Mouse (Mus musculus) C2C12 (cell line): ENCODE results near the gene Rnd1. TPM values are rescaled to one million over a fixed set of nuclear protein-coding genes. Genes with fewer than 3 reads are reported as not detected.

Experiments used
- H3K27me3 ChIP-seq: one replicate; pipeline ENCODE4 v1.6.1; 2011; ENCODE audit not compliant: control insufficient read depth, insufficient read depth, insufficient read length
- H3K36me3 ChIP-seq: one replicate; pipeline ENCODE4 v1.6.1; 2011; ENCODE audit not compliant: control insufficient read depth, insufficient read depth
- H3K4me3 ChIP-seq: one replicate; pipeline ENCODE4 v1.5.1; 2011; ENCODE audit warnings: mild to moderate bottlenecking, control low read depth; ENCODE audit not compliant: poor library complexity, insufficient read depth, severe bottlenecking
- H3K79me2 ChIP-seq: one replicate; pipeline ENCODE4 v1.6.1; 2011; ENCODE audit not compliant: control insufficient read depth, insufficient read depth
- H3K79me3 ChIP-seq: one replicate; pipeline ENCODE4 v1.6.1; 2011; ENCODE audit warnings: low read depth, control low read depth
- H3ac ChIP-seq: one replicate; pipeline ENCODE3; 2011; ENCODE audit warnings: low read depth; ENCODE audit not compliant: control insufficient read depth, insufficient read length
- CEBPB ChIP-seq: IDR thresholded peaks from one replicate; pipeline ENCODE4 v1.6.1; 2011; ENCODE audit warnings: low read depth, mild to moderate bottlenecking, control low read depth, moderate library complexity
- CTCF ChIP-seq: IDR thresholded peaks from one replicate; pipeline ENCODE4 v1.5.1; 2011; ENCODE audit not compliant: control insufficient read depth, insufficient read depth, insufficient read length
- FOSL1 ChIP-seq: IDR thresholded peaks from one replicate; pipeline ENCODE4 v1.8.0; 2011; ENCODE audit warnings: mild to moderate bottlenecking, low read length; ENCODE audit not compliant: poor library complexity, insufficient read depth, severe bottlenecking
- MAX ChIP-seq: IDR thresholded peaks from one replicate; pipeline ENCODE4 v1.6.1; 2011; ENCODE audit warnings: mild to moderate bottlenecking, control low read depth
- MYOD1 ChIP-seq: IDR thresholded peaks from one replicate; pipeline ENCODE4 v1.6.1; 2011; ENCODE audit warnings: low read depth; ENCODE audit not compliant: control insufficient read depth, insufficient read length
- MYOG ChIP-seq: IDR thresholded peaks from one replicate; pipeline ENCODE4 v1.6.1; 2011; ENCODE audit not compliant: control insufficient read depth, insufficient read length; ENCODE audit errors: extremely low read depth
- USF1 ChIP-seq: IDR thresholded peaks from one replicate; pipeline ENCODE4 v1.6.1; 2011; ENCODE audit warnings: low read depth, mild to moderate bottlenecking, control low read depth, moderate library complexity
- polyA plus RNA-seq: library from polyadenylated mRNA; unstranded; fragments of >200 nt; fragmentation: generic; extraction: Trizol; gene quantifications from one replicate; pipeline ENCODE4 v1.2.1, GENCODE M21; 2012; ENCODE audit warnings: missing spikeins

The Rnd1 gene
- polyA plus RNA-seq, 1 experiment = 10.5 TPM

DNA sequence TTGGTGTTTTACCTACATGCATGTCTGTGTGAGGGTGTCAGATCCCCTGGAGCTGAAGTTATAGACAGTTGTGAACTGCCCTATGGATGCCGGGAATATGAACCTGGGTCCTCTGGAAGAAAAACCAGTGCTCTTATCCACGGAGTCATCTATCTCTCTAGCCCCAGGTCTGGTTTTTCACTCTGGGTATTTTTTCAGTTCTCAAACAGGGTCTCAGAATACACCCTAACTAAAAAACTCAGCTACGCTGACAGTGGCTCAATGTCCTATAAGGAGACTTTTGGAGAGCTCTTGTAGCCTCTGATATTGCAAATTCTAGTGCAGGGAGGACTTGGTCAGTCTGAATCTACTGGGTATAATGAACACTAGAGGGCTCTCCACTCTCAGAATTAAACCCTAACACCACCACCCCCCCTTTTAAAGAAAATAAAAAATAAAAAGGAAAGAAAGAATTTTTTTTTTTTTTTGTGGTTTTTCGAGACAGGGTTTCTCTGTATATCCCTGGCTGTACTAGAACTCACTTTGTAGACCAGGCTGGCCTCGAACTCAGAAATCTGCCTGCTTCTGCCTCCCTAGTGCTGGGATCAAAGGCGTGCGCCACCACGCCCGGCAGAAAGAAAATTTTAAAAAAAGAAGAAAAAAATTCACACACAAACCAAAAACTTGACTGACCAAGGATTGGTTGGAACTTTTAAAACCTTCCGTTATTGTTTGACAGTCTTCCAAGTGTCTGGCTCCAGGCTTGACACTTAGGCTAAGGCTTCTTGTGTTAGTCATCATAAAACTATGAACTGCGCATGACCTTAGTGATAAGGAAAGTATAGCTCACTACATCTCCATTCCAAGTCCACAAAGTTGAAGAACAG, 13.0 kb downstream of the Rnd1 start:
- Histone ChIP-seq H3K79me2 (peaks cover 35% of the 10 kb centered on the region), H3K27me3 (no peaks in the 10 kb centered on the region), H3K4me3 (no peak overlapping the region), H3ac (no peak overlapping the region), H3K79me3 (peaks cover 29% of the 10 kb centered on the region), H3K36me3 (peaks cover 21% of the 10 kb centered on the region)
- peak; percentile 14 for TF ChIP-seq CTCF
- TF ChIP-seq CEBPB = no peak

DNA sequence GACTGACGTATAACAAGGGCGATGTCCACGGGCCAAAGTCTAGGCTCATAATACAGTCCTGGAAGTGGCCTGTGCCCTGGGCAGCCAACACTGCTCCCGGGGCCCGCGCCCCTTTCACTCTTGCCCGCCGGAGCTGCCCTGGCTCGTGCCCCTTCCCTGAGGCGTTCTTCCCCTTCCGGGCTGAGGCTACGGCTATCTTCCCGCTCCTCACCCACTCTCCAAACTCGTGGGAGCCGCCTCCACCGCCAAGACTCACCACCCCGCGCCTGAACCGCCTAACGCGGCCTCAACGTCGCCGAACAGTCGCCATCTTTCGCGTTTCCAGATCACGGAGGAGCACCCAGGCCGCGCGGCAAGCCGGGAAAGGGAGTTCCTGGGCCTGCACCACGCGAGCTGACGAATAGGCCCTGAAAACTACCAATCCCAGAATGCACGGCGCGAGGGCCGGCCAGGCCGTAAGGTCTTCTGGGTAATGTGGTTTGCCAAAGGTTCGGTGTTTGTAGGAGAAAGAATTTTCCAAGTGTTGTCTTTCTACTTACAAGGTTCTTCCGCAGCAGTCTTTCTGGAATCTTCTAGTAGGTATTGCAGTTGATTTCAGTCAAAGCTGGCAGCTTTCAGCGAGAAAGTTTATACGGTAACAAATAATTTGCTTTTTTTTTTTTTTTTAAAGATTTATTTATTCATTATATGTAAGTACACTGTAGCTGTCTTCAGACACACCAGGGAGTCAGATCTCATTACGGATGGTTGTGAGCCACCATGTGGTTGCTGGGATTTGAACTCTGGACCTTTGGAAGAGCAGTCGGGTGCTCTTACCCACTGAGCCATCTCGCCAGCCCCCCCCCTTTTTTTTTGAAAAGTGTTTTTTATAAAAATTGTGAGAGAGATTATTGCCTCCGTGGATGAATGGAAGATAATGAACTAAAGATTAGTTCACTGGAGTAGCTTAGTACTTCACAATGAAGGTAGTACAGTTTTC, 14.4 kb downstream of the Rnd1 start, which contains the start of gene Ddx23:
TSS of gene Ddx23 (minus strand) at position 328 of the 979 bp plus-strand sequence.
- H3K79me3 ChIP-seq = peaks cover 35% of the 10 kb centered on the region
- TF ChIP-seq MAX (peak; percentile 83), MYOD1 (no peak), USF1 (peak; percentile 10)
- H3K79me2 ChIP-seq = peaks cover 46% of the 10 kb centered on the region
- peak within 1 kb of the TSS; percentile 87 for H3ac ChIP-seq
- peaks cover 35% of the 10 kb centered on the region for H3K36me3 ChIP-seq
- H3K4me3 ChIP-seq = peak within 1 kb of the TSS; percentile 94
- H3K27me3 ChIP-seq = no peaks in the 10 kb centered on the region

DNA sequence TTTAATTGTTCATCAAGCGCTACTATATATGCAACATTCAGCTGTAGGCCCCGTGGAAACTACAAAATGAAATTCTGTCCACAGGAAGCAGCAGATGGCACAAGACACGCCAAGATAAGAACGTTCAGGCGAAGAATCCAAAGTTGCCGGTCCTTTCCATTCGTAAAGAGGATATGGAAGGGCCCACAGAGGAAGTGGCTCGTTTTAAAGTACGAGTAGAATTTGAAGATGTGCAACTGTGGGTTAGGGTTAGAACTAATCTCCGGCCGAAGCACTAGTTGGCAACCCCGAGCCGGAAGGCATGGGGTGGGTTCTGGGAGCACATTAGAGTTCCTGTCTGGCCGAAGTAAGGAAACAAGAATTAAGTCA, 15.1 kb downstream of the Rnd1 start:
- TF ChIP-seq MYOG (no peak), USF1 (no peak)
- Histone ChIP-seq H3K36me3 (peaks cover 42% of the 10 kb centered on the region), H3K4me3 (peak overlapping the region; percentile 94), H3K27me3 (no peaks in the 10 kb centered on the region), H3K79me2 (peaks cover 46% of the 10 kb centered on the region), H3ac (peak overlapping the region; percentile 87), H3K79me3 (peaks cover 35% of the 10 kb centered on the region)

DNA sequence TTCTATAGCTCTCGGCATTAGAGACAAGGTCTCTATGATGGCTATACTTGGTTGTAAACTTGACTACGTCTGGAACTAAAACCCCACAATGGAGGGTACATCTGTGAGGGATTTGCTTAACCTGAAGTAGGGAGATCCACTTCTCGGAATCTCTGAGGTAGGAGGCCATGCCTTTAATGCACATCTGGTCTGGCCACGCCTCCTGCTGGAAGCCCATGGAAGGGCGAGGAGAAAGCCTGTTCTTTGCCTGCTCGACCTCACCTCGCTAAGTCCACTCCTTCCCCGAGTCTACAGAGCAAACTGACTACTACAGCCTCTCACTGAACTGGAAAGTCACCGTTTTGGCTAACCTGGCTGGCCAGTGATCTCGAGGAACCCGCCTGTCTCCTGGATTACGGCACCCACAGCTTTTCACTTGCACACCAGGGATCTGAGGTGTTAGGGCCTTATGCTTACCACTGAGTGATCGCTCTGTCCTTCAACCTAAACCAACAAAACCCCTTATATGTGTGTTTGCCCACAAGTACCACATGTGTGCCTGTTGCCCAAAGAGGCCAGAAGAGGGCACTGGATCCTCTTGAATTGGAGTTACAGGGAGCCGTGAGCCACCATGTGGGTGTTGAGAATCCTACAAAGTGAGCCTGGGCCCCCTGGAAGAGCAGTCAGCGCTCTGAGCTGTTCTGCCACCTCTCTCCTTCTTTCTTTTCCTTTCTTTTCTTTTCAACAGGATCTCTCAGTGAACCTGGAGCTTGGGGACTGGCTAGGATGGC, 20.1 kb downstream of the Rnd1 start:
- no peak for TF ChIP-seq FOSL1
- peak; percentile 1 for TF ChIP-seq CTCF
- Histone ChIP-seq H3K79me3 (peaks cover 31% of the 10 kb centered on the region), H3K4me3 (no peak overlapping the region), H3ac (no peak overlapping the region), H3K36me3 (peaks cover 89% of the 10 kb centered on the region), H3K27me3 (no peaks in the 10 kb centered on the region), H3K79me2 (peaks cover 45% of the 10 kb centered on the region)

DNA sequence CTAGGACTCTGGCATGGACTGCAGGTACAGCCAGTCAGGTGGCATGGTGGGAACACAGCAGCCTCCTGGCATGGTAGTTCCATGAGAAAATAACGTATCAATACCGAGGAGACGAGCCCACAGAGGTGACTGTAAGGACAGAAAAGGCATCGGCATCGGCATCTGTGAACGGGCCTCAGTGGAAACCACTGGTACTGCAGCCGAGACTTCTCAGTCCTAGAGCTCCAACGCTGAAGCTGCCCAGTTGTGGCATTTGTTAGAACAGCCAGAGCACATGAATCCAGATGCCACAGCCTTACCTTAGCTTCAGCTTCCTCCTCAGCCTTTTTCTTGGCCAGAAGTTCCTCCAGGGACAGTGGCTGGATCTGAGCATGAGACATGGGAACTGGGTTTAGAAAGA, 25.1 kb downstream of the Rnd1 start:
- TF ChIP-seq MAX = no peak
- no peak for TF ChIP-seq CEBPB
- TF ChIP-seq USF1 = no peak
- TF ChIP-seq FOSL1 = no peak
- no peak for TF ChIP-seq MYOG
- no peak for TF ChIP-seq CTCF
- TF ChIP-seq MYOD1 = no peak
- peaks cover 6% of the 10 kb centered on the region for H3K79me2 ChIP-seq
- no peak overlapping the region for H3ac ChIP-seq
- peaks cover 96% of the 10 kb centered on the region for H3K36me3 ChIP-seq
- no peaks in the 10 kb centered on the region for H3K27me3 ChIP-seq
- H3K4me3 ChIP-seq = no peak overlapping the region
- H3K79me3 ChIP-seq = no peaks in the 10 kb centered on the region
